Mouse (Mus musculus): Measurements from ENCODE around the gene Scarb1. TPM values are rescaled to one million over a fixed set of nuclear protein-coding genes. Genes with fewer than 3 reads are reported as not detected.

Gene Scarb1
- polyA plus RNA-seq, 1 experiment: 76.0 TPM

GRCm38 (mm10) chr5:125325931-125326330 lies 15.0 kb downstream of the Scarb1 start:
- H3K4me1 ChIP-seq (ENCODE audit: control insufficient read depth, insufficient read depth, insufficient read length): peaks cover 5% of the 10 kb centered on the region; the same call in 1 of the 2 replicates
- H3K4me3 ChIP-seq (ENCODE audit: extremely low read depth, insufficient read depth, insufficient read length): no peak overlapping the region
- no peak for DNase-seq (ENCODE audit: low read depth in 1 of 2, low spot score in 2 of 2)
- H3K27ac ChIP-seq (ENCODE audit: insufficient read depth, low read length): no peak overlapping the region
- TF ChIP-seq POLR2A (IDR thresholded peaks at IDR 0.05; ENCODE audit: low read depth, low read length) (no peak), CTCF (IDR thresholded peaks at IDR 0.05; ENCODE audit: extremely low read depth, insufficient read depth, insufficient read length, insufficient replicate concordance) (no peak)
- no peaks in the 10 kb centered on the region for H3K36me3 ChIP-seq (ENCODE audit: control insufficient read depth, insufficient read depth, low read length)
- H3K27me3 ChIP-seq (ENCODE audit: control insufficient read depth, insufficient read depth, low read length): no peaks in the 10 kb centered on the region
- 84% methylated on average over 11 of the region's 11 CpGs for WGBS

DNA sequence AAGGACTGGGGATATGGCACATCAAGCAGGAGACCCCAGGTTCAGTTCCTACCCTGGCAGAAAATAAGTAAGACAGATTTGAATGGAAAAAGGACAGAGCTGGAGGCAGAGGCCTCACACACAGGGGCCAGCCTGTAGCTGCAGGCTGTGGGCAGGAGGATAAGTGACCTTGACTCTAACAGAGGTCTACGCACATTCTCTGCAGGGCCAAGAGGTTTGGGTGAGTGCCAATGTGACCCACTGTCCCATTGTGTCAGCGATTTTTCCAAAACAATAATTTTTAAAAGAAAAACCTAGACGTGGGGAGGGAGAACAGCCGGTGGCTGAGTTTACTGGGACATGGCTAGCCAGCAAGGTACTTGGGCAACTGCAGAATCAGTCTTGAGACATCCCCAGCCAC lies 15.6 kb downstream of the Scarb1 start:
- no peak overlapping the region for H3K4me3 ChIP-seq (ENCODE audit: extremely low read depth, insufficient read depth, insufficient read length)
- no peaks in the 10 kb centered on the region for H3K27me3 ChIP-seq (ENCODE audit: control insufficient read depth, insufficient read depth, low read length)
- 92% methylated on average over 4 of the region's 4 CpGs for WGBS
- H3K27ac ChIP-seq (ENCODE audit: insufficient read depth, low read length): no peak overlapping the region
- H3K4me1 ChIP-seq (ENCODE audit: control insufficient read depth, insufficient read depth, insufficient read length): peaks cover 5% of the 10 kb centered on the region; the same call in 1 of the 2 replicates
- DNase-seq (ENCODE audit: low read depth in 1 of 2, low spot score in 2 of 2): no peak
- no peak for TF ChIP-seq POLR2A (IDR thresholded peaks at IDR 0.05; ENCODE audit: low read depth, low read length)
- TF ChIP-seq CTCF (IDR thresholded peaks at IDR 0.05; ENCODE audit: extremely low read depth, insufficient read depth, insufficient read length, insufficient replicate concordance): no peak
- H3K36me3 ChIP-seq (ENCODE audit: control insufficient read depth, insufficient read depth, low read length): no peaks in the 10 kb centered on the region

DNA sequence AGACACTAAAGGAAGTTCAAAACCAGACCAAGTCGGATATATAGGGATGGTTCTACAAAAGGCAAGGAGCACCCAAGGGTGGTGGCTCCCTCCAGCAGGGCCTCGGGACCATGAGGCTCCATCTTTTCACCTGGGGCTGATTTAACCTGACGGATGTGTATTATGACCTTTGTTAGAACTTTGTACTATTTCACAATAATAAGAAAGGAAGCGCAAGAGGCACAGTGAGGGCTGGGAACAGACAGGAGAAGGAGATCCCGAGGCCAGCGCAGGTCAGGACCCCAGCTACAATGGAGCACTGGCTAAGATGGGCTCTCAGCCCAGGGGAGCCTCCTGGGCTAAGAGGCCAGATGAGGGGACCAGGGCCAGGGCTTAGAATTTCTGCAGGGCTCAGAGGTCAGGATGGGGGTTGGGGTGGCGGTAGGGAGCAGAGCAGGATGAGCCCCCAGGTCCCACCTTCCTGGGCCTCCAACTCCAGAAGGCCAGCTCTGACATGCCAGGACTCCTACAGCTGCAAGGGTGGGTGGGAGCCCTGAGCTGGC lies 16.9 kb downstream of the Scarb1 start:
- no peak overlapping the region for H3K4me3 ChIP-seq (ENCODE audit: extremely low read depth, insufficient read depth, insufficient read length)
- TF ChIP-seq POLR2A (IDR thresholded peaks at IDR 0.05; ENCODE audit: low read depth, low read length) (no peak), CTCF (IDR thresholded peaks at IDR 0.05; ENCODE audit: extremely low read depth, insufficient read depth, insufficient read length, insufficient replicate concordance) (no peak)
- H3K36me3 ChIP-seq (ENCODE audit: control insufficient read depth, insufficient read depth, low read length): no peaks in the 10 kb centered on the region
- DNase-seq (ENCODE audit: low read depth in 1 of 2, low spot score in 2 of 2): no peak
- peaks cover 5% of the 10 kb centered on the region; the same call in 1 of the 2 replicates for H3K4me1 ChIP-seq (ENCODE audit: control insufficient read depth, insufficient read depth, insufficient read length)
- no peak overlapping the region for H3K27ac ChIP-seq (ENCODE audit: insufficient read depth, low read length)
- H3K27me3 ChIP-seq (ENCODE audit: control insufficient read depth, insufficient read depth, low read length): no peaks in the 10 kb centered on the region
- WGBS: 89% methylated on average over 7 of the region's 7 CpGs

- 90% methylated on average over 6 of the region's 6 CpGs for WGBS
- DNase-seq (ENCODE audit: low read depth in 1 of 2, low spot score in 2 of 2): no peak
- TF ChIP-seq POLR2A (IDR thresholded peaks at IDR 0.05; ENCODE audit: low read depth, low read length) (no peak), CTCF (IDR thresholded peaks at IDR 0.05; ENCODE audit: extremely low read depth, insufficient read depth, insufficient read length, insufficient replicate concordance) (no peak)
- Histone ChIP-seq H3K4me1 (ENCODE audit: control insufficient read depth, insufficient read depth, insufficient read length) (peaks cover 5% of the 10 kb centered on the region; the same call in 1 of the 2 replicates), H3K36me3 (ENCODE audit: control insufficient read depth, insufficient read depth, low read length) (no peaks in the 10 kb centered on the region), H3K27ac (ENCODE audit: insufficient read depth, low read length) (no peak overlapping the region), H3K27me3 (ENCODE audit: control insufficient read depth, insufficient read depth, low read length) (no peaks in the 10 kb centered on the region), H3K4me3 (ENCODE audit: extremely low read depth, insufficient read depth, insufficient read length) (no peak overlapping the region)
These were observed 17.8 kb downstream of the Scarb1 start for GRCm38 (mm10) chr5:125323128-125323527.

DNA sequence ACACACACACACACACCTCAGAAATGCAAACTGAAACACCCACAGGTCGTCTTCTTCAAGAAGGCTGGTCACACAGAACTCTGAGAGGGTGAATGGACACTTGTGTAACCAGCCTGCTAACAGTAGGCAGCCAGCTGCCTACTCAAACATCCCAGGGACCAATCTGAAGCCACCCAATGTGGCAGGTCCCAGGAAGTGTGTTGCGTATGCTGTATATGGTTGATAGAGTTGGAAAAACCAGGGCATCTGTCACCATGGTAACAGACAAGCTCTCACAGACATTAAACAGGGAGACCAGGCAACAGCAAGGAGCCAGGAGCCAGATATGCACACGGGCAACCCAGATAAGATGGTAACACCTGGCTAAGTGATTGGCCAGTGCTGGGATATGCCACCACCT lies 19.1 kb downstream of the Scarb1 start:
- WGBS: 83% methylated on average over 3 of the region's 3 CpGs
- DNase-seq (ENCODE audit: low read depth in 1 of 2, low spot score in 2 of 2): no peak
- no peaks in the 10 kb centered on the region for H3K36me3 ChIP-seq (ENCODE audit: control insufficient read depth, insufficient read depth, low read length)

GRCm38 (mm10) chr5:125319057-125319800 lies 21.7 kb downstream of the Scarb1 start:
- DNase-seq (ENCODE audit: low read depth in 1 of 2, low spot score in 2 of 2): no peak
- H3K27me3 ChIP-seq (ENCODE audit: control insufficient read depth, insufficient read depth, low read length): no peaks in the 10 kb centered on the region
- no peaks in the 10 kb centered on the region for H3K36me3 ChIP-seq (ENCODE audit: control insufficient read depth, insufficient read depth, low read length)
- H3K27ac ChIP-seq (ENCODE audit: insufficient read depth, low read length): no peak overlapping the region
- peaks cover 5% of the 10 kb centered on the region; the same call in 1 of the 2 replicates for H3K4me1 ChIP-seq (ENCODE audit: control insufficient read depth, insufficient read depth, insufficient read length)
- whole genome bisulfite sequencing: 92% methylated on average over 16 of the region's 16 CpGs
- TF ChIP-seq POLR2A (IDR thresholded peaks at IDR 0.05; ENCODE audit: low read depth, low read length) (no peak), CTCF (IDR thresholded peaks at IDR 0.05; ENCODE audit: extremely low read depth, insufficient read depth, insufficient read length, insufficient replicate concordance) (no peak)
- H3K4me3 ChIP-seq (ENCODE audit: extremely low read depth, insufficient read depth, insufficient read length): no peak overlapping the region

More for the DNA sequence above, 19.1 kb downstream of the Scarb1 start:
- TF ChIP-seq CTCF (IDR thresholded peaks at IDR 0.05; ENCODE audit: extremely low read depth, insufficient read depth, insufficient read length, insufficient replicate concordance) (no peak), POLR2A (IDR thresholded peaks at IDR 0.05; ENCODE audit: low read depth, low read length) (no peak)
- no peak overlapping the region for H3K27ac ChIP-seq (ENCODE audit: insufficient read depth, low read length)
- no peak overlapping the region for H3K4me3 ChIP-seq (ENCODE audit: extremely low read depth, insufficient read depth, insufficient read length)
- H3K27me3 ChIP-seq (ENCODE audit: control insufficient read depth, insufficient read depth, low read length): no peaks in the 10 kb centered on the region
- H3K4me1 ChIP-seq (ENCODE audit: control insufficient read depth, insufficient read depth, insufficient read length): peaks cover 5% of the 10 kb centered on the region; the same call in 1 of the 2 replicates

DNA sequence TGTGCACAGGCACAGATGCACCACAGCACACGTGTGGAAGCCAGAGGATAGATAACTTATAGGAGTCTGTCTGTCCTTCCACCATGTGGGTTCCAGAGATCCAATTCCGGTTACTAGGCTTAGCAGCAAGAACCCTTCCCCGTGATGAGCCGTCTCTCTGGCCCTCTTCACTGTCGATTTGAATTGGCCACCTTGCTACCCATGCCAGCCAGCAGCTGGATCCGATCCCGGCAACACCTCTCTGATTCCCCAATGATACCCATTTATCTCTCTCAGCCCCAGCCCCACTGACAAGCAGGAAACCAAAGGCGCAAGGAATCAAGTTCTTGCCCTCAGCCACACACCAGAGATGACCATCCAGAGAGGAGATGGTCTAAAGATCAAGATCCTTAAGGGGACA lies 22.9 kb downstream of the Scarb1 start:
- no peaks in the 10 kb centered on the region for H3K4me1 ChIP-seq (ENCODE audit: control insufficient read depth, insufficient read depth, insufficient read length)
- no peak for DNase-seq (ENCODE audit: low read depth in 1 of 2, low spot score in 2 of 2)
- H3K27ac ChIP-seq (ENCODE audit: insufficient read depth, low read length): no peak overlapping the region
- no peaks in the 10 kb centered on the region for H3K36me3 ChIP-seq (ENCODE audit: control insufficient read depth, insufficient read depth, low read length)
- H3K27me3 ChIP-seq (ENCODE audit: control insufficient read depth, insufficient read depth, low read length): no peaks in the 10 kb centered on the region
- WGBS: 96% methylated on average over 8 of the region's 8 CpGs
- H3K4me3 ChIP-seq (ENCODE audit: extremely low read depth, insufficient read depth, insufficient read length): no peak overlapping the region
- TF ChIP-seq POLR2A (IDR thresholded peaks at IDR 0.05; ENCODE audit: low read depth, low read length): no peak

All from spleen, adult 2 months (tissue).